10 mouse cellular contexts compared by ENCODE assay signal in genomic region chr9:74860461-74860860, GRCm38 (mm10). TPM values are rescaled to one million over a fixed set of nuclear protein-coding genes. Genes with fewer than 3 reads are reported as not detected.
DNase-seq lines count a peak whose midpoint lies in the region; ATAC-seq and TF ChIP-seq lines count a peak whose summit lies in the region.
"Had no signal": no experiment of that assay in that cellular context is flagged by ENCODE, and none has a peak within 500 bp of the region (broad histone marks: within the 10 kb centered on the region; RNA-seq: fewer than 3 reads in every experiment).

No protein-coding gene starts in this region.

- TF ChIP-seq EP300 in lung, postnatal 0 days (IDR thresholded peaks at IDR 0.05) = no peak

- peak; percentile 55 for DNase-seq in forebrain, embryonic 10.5 days (ENCODE audit: extremely low spot score, low spot score)
- no peak for DNase-seq in lung, postnatal 0 days (ENCODE audit: low spot score)
- DNase-seq in lung, adult 18-20 months = no peak
- no peak for DNase-seq in hindbrain, embryonic 14.5 days (ENCODE audit: low spot score)
- no peak for DNase-seq in right cerebral cortex, postnatal 4 days
- DNase-seq: lung, postnatal 36 days had no signal

- no peaks in the 10 kb centered on the region for H3K36me3 ChIP-seq in forebrain, embryonic 10.5 days (replicated peaks)
- H3K36me3 ChIP-seq in forebrain, embryonic 16.5 days (ENCODE audit: control insufficient read depth, insufficient read depth) = no peaks in the 10 kb centered on the region
- no peaks in the 10 kb centered on the region for H3K36me3 ChIP-seq in lung, postnatal 0 days (ENCODE audit: insufficient read depth, low read length)
- H3K36me3 ChIP-seq in hindbrain, embryonic 14.5 days (replicated peaks; ENCODE audit: control insufficient read depth, insufficient read depth) = no peaks in the 10 kb centered on the region
- no peaks in the 10 kb centered on the region for H3K36me3 ChIP-seq in neural tube, embryonic 15.5 days

- no peak for ATAC-seq in forebrain, embryonic 16.5 days
- no peak for ATAC-seq in lung, postnatal 0 days
- no peak for ATAC-seq in hindbrain, embryonic 14.5 days (ENCODE audit: low FRiP score)
- ATAC-seq in neural tube, embryonic 15.5 days (ENCODE audit: low FRiP score) = no peak
- ATAC-seq in erythroid progenitor cell, adult 5-6 weeks (replicated peaks; ENCODE audit: low FRiP score, poor library complexity, severe bottlenecking) = no peak

- TF ChIP-seq CTCF in lung, postnatal 0 days (IDR thresholded peaks at IDR 0.05) = no peak

- no peaks in the 10 kb centered on the region for H3K9me3 ChIP-seq in forebrain, embryonic 10.5 days
- no peaks in the 10 kb centered on the region for H3K9me3 ChIP-seq in forebrain, embryonic 16.5 days (ENCODE audit: control insufficient read depth, low read length)
- no peaks in the 10 kb centered on the region for H3K9me3 ChIP-seq in lung, postnatal 0 days (ENCODE audit: low read length)
- H3K9me3 ChIP-seq in hindbrain, embryonic 14.5 days (ENCODE audit: control insufficient read depth, low read length) = no peaks in the 10 kb centered on the region
- H3K9me3 ChIP-seq in neural tube, embryonic 15.5 days (replicated peaks) = no peaks in the 10 kb centered on the region

- peaks cover 100% of the 10 kb centered on the region for H3K27me3 ChIP-seq in forebrain, embryonic 10.5 days (ENCODE audit: poor library complexity, severe bottlenecking)
- H3K27me3 ChIP-seq in forebrain, embryonic 16.5 days (replicated peaks; ENCODE audit: control insufficient read depth, insufficient read depth, low read length) = peaks cover 76% of the 10 kb centered on the region
- H3K27me3 ChIP-seq in lung, postnatal 0 days (replicated peaks; ENCODE audit: insufficient read depth, low read length) = peaks cover 88% of the 10 kb centered on the region
- peaks cover 94% of the 10 kb centered on the region for H3K27me3 ChIP-seq in hindbrain, embryonic 14.5 days (ENCODE audit: control insufficient read depth, insufficient read depth, low read length)
- H3K27me3 ChIP-seq in neural tube, embryonic 15.5 days (replicated peaks) = peaks cover 93% of the 10 kb centered on the region

- 1% methylated on average over 18 of the region's 18 CpGs for WGBS in forebrain, embryonic 10.5 days
- WGBS in forebrain, embryonic 16.5 days = 6% methylated on average over 18 of the region's 18 CpGs
- 8% methylated on average over 18 of the region's 18 CpGs for WGBS in lung, postnatal 0 days
- 5% methylated on average over 18 of the region's 18 CpGs for WGBS in hindbrain, embryonic 14.5 days
- 10% methylated on average over 18 of the region's 18 CpGs for WGBS in neural tube, embryonic 15.5 days

- peak overlapping the region; percentile 60 for H3K4me3 ChIP-seq in forebrain, embryonic 10.5 days
- no peak overlapping the region for H3K4me3 ChIP-seq in forebrain, embryonic 16.5 days (replicated peaks; ENCODE audit: low read length)
- no peak overlapping the region; the same call in 1 of the 2 replicates for H3K4me3 ChIP-seq in lung, postnatal 0 days (ENCODE audit: low read depth, low read length)
- H3K4me3 ChIP-seq in hindbrain, embryonic 14.5 days (replicated peaks; ENCODE audit: low read length) = no peak overlapping the region
- no peak overlapping the region for H3K4me3 ChIP-seq in neural tube, embryonic 15.5 days (replicated peaks)

- no peak overlapping the region for H3K27ac ChIP-seq in forebrain, embryonic 10.5 days
- no peak overlapping the region for H3K27ac ChIP-seq in forebrain, embryonic 16.5 days (ENCODE audit: low read length)
- no peak overlapping the region for H3K27ac ChIP-seq in lung, postnatal 0 days (ENCODE audit: low read length)
- H3K27ac ChIP-seq in hindbrain, embryonic 14.5 days = no peak overlapping the region
- H3K27ac ChIP-seq in neural tube, embryonic 15.5 days (replicated peaks) = no peak overlapping the region

- H3K4me2 ChIP-seq in forebrain, embryonic 16.5 days (ENCODE audit: low read length) = no peak overlapping the region
- 0 out of 2 replicates have a peak overlapping the region, but pooled peaks have one; percentile 83 for H3K4me2 ChIP-seq in lung, postnatal 0 days (replicated peaks; ENCODE audit: low read depth, low read length)
- peak overlapping the region; percentile 92 for H3K4me2 ChIP-seq in hindbrain, embryonic 14.5 days (replicated peaks)
- peak overlapping the region; percentile 94; the same call in 1 of the 2 replicates for H3K4me2 ChIP-seq in neural tube, embryonic 15.5 days

- peaks cover 67% of the 10 kb centered on the region for H3K4me1 ChIP-seq in forebrain, embryonic 10.5 days
- H3K4me1 ChIP-seq in forebrain, embryonic 16.5 days (replicated peaks; ENCODE audit: control insufficient read depth, insufficient read depth, low read length) = peaks cover 27% of the 10 kb centered on the region
- H3K4me1 ChIP-seq in lung, postnatal 0 days (ENCODE audit: insufficient read depth, low read depth, low read length) = peaks cover 13% of the 10 kb centered on the region; the same call in 1 of the 2 replicates
- H3K4me1 ChIP-seq in hindbrain, embryonic 14.5 days (replicated peaks; ENCODE audit: control insufficient read depth, insufficient read depth, low read length) = peaks cover 21% of the 10 kb centered on the region; the same call in 1 of the 2 replicates
- H3K4me1 ChIP-seq in neural tube, embryonic 15.5 days = peaks cover 38% of the 10 kb centered on the region

- no peak overlapping the region for H3K9ac ChIP-seq in forebrain, embryonic 16.5 days (replicated peaks; ENCODE audit: low read depth, low read length)
- no peak overlapping the region for H3K9ac ChIP-seq in lung, postnatal 0 days (replicated peaks; ENCODE audit: low read depth)
- H3K9ac ChIP-seq in hindbrain, embryonic 14.5 days = no peak overlapping the region
- H3K9ac ChIP-seq in neural tube, embryonic 15.5 days (replicated peaks) = no peak overlapping the region

RNA-seq across cellular contexts. Expression of gene Onecut1, which starts 1.3 kb away (rescaled TPM):
- polyA plus RNA-seq in forebrain, embryonic 10.5 days (2016; fragmentation: Nextera tagmentation; extraction: Ambion mirVana) = 0.92 and 1.2 TPM in 2 replicates
- 0.51 and 0.80 TPM in 2 replicates for polyA plus RNA-seq in forebrain, embryonic 16.5 days (2015; fragmentation: Nextera tagmentation; extraction: Ambion mirVana)
- not detected in 2 replicates for polyA plus RNA-seq in lung, postnatal 0 days (2015; fragmentation: Nextera tagmentation; extraction: Ambion mirVana)
- polyA plus RNA-seq in hindbrain, embryonic 14.5 days (2014; fragmentation: Nextera tagmentation; extraction: Ambion mirVana) = 6.0 and 6.1 TPM in 2 replicates
- polyA plus RNA-seq in neural tube, embryonic 15.5 days (2015; fragmentation: Nextera tagmentation; extraction: Ambion mirVana) = 2.6 and 3.5 TPM in 2 replicates
- not detected in 2 replicates for total RNA-seq in erythroid progenitor cell, adult 5-6 weeks (2015; ENCODE audit: low replicate concordance)
- not detected in 2 replicates for total RNA-seq in erythroid progenitor cell, adult 5-6 weeks (2017; ENCODE audit: low replicate concordance)
- total RNA-seq: hematopoietic stem cell, adult 5-6 weeks had no signal
